Mouse (Mus musculus) forebrain, embryonic 10.5 days (tissue): ENCODE data around the gene Rcc1. TPM values are rescaled to one million over a fixed set of nuclear protein-coding genes. Genes with fewer than 3 reads are reported as not detected.

ENCODE experiments used
- DNase-seq: peaks from one replicate; pipeline ENCODE4 v3.0.0-alpha.2; 2017; ENCODE audit warnings: low spot score; ENCODE audit errors: extremely low spot score
- H3K27ac ChIP-seq: fragments of 300-500 bp; sonication (generic); 2 replicates; pipeline ENCODE4 v1.5.1; 2016; ENCODE audit warnings: mild to moderate bottlenecking
- H3K27me3 ChIP-seq: fragments of 300-500 bp; sonication (generic); 2 replicates; pipeline ENCODE4 v1.6.1; 2016; ENCODE audit warnings: mild to moderate bottlenecking; ENCODE audit not compliant: poor library complexity, severe bottlenecking
- H3K36me3 ChIP-seq: fragments of 300-500 bp; sonication (generic); replicated peaks from 2 replicates; pipeline ENCODE4 v1.6.1; 2016; ENCODE audit warnings: mild to moderate bottlenecking, moderate library complexity
- H3K4me1 ChIP-seq: fragments of 300-500 bp; sonication (generic); 2 replicates; pipeline ENCODE4 v1.6.1; 2016
- H3K4me3 ChIP-seq: fragments of 300-500 bp; sonication (generic); 2 replicates; pipeline ENCODE4 v1.5.1; 2016; ENCODE audit warnings: mild to moderate bottlenecking, moderate library complexity
- H3K9me3 ChIP-seq: fragments of 300-500 bp; sonication (generic); 2 replicates; pipeline ENCODE4 v1.6.1; 2016; ENCODE audit warnings: mild to moderate bottlenecking, moderate library complexity
- WGBS: fragments of 180-500 bp; shearing (Covaris S2); methylation state at CpG from one replicate; pipeline ENCODE4 v1.1.7; 2016; 5-methylcytosine and 5-hydroxymethylcytosine counted together
- polyA plus RNA-seq: library from polyadenylated mRNA; unstranded; fragments of >200 nt; fragmentation: Nextera tagmentation; extraction: Ambion mirVana; gene quantifications from 2 replicates; pipeline ENCODE4 v1.2.1, GENCODE M21; 2016

The Rcc1 gene
- polyA plus RNA-seq, result 193 and 194 TPM in 2 replicates

- 0% methylated on average over 31 of the region's 31 CpGs for WGBS
- DNase-seq, result peak; percentile 91
- Histone ChIP-seq H3K36me3 (peaks cover 57% of the 10 kb centered on the region), H3K27me3 (no peaks in the 10 kb centered on the region), H3K27ac (peak within 1 kb of the TSS; percentile 92), H3K4me3 (peak within 1 kb of the TSS; percentile 78), H3K4me1 (peaks cover 22% of the 10 kb centered on the region), H3K9me3 (no peaks in the 10 kb centered on the region)
Measured at GRCm38 (mm10) chr4:132353481-132353885, at the start of gene Rcc1. Gene Rcc1 (minus strand): TSS chr4:132353605.

DNA sequence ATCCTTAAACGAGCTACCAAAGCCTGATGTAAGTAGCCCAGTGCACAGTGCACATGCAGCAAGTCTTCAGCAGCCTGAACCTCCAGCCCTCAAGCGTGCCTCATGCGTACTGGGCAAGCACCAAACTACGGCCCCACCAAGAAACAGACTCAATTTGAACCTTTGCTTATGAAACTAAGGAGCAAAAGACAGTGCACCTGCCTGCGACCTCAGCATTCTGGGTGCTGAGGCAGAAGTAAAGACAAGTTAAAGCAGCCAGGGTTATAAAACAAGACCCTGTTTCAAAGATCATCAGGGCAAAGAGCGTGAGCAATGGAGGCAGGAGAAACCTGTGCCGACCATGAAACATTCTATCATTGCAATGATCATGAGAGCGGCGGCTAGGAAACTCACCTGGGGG is 47.6 kb upstream of the Rcc1 start:
- Histone ChIP-seq H3K9me3 (no peaks in the 10 kb centered on the region), H3K36me3 (peaks cover 18% of the 10 kb centered on the region), H3K27ac (no peak overlapping the region), H3K4me3 (no peak overlapping the region), H3K27me3 (no peaks in the 10 kb centered on the region), H3K4me1 (peaks cover 16% of the 10 kb centered on the region)
- no peak for DNase-seq
- 93% methylated on average over 9 of the region's 9 CpGs for WGBS

DNA sequence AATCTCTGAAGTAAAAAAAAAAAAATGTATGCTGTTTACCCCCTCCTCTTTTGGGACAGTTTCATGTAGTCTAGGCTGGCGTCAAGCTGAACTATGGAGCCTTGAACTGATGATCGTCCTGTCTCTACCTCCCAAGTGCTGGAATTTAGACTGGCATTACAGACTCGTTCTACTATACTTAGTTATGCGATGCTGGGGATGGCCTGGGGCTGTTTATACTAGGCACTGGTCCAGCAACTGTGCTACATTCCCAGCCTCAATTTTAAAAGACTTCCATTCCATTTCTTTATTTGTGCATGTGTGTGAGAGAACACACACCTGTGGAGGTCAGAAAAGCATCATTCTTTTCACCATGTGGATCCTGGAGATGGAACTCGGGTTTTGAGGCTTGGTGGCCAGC is 45.5 kb upstream of the Rcc1 start:
- H3K36me3 ChIP-seq, result peaks cover 13% of the 10 kb centered on the region
- DNase-seq, result no peak
- H3K27me3 ChIP-seq, result no peaks in the 10 kb centered on the region
- 81% methylated on average over 5 of the region's 5 CpGs for WGBS
- H3K4me1 ChIP-seq, result peaks cover 16% of the 10 kb centered on the region
- H3K9me3 ChIP-seq, result no peaks in the 10 kb centered on the region
- no peak overlapping the region for H3K4me3 ChIP-seq
- H3K27ac ChIP-seq, result no peak overlapping the region

GRCm38 (mm10) chr4:132398045-132398774 is 44.8 kb upstream of the Rcc1 start:
- WGBS, result 55% methylated on average over 11 of the region's 11 CpGs
- H3K4me3 ChIP-seq, result peak overlapping the region; percentile 12; the same call in 1 of the 2 replicates
- peak; percentile 53 for DNase-seq
- 0 out of 2 replicates have a peak overlapping the region, but pooled peaks have one; percentile 16 for H3K27ac ChIP-seq
- peaks cover 13% of the 10 kb centered on the region for H3K36me3 ChIP-seq
- no peaks in the 10 kb centered on the region for H3K9me3 ChIP-seq
- peaks cover 16% of the 10 kb centered on the region for H3K4me1 ChIP-seq
- H3K27me3 ChIP-seq, result no peaks in the 10 kb centered on the region

GRCm38 (mm10) chr4:132397120-132397519 is 43.7 kb upstream of the Rcc1 start:
- H3K36me3 ChIP-seq, result peaks cover 13% of the 10 kb centered on the region
- no peak for DNase-seq
- H3K27ac ChIP-seq, result no peak overlapping the region
- H3K4me3 ChIP-seq, result no peak overlapping the region
- no peaks in the 10 kb centered on the region for H3K27me3 ChIP-seq
- 92% methylated on average over 3 of the region's 3 CpGs for WGBS
- peaks cover 16% of the 10 kb centered on the region for H3K4me1 ChIP-seq
- no peaks in the 10 kb centered on the region for H3K9me3 ChIP-seq

DNA sequence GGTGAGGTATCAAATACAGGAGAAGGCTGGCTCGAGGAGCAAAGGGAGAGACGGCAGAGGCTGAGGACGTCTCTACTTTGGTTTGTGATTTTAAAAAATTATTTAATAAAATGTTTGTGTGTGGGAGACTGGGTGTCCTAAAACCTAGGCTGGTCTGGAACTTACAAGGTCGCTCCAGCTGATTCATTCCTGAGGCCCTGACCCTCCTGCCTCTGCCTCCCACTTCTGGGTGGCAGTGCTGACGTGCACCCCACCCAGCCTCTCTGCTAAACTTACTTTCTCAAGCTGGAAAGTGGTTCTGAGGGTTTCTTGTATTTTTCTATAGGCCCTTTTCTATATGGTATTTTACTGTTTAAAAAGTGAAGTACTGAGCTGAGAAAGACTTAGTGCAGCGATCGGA is 42.8 kb upstream of the Rcc1 start:
- DNase-seq, result no peak
- no peaks in the 10 kb centered on the region for H3K27me3 ChIP-seq

GRCm38 (mm10) chr4:132391063-132391740 is 37.8 kb upstream of the Rcc1 start:
- 0 out of 2 replicates have a peak, but pooled peaks cover 3% of the 10 kb centered on the region for H3K4me1 ChIP-seq
- no peak overlapping the region for H3K4me3 ChIP-seq
- H3K27me3 ChIP-seq, result no peaks in the 10 kb centered on the region
- H3K36me3 ChIP-seq, result peaks cover 9% of the 10 kb centered on the region
- no peak overlapping the region for H3K27ac ChIP-seq
- 93% methylated on average over 8 of the region's 8 CpGs for WGBS
- no peak for DNase-seq
- no peaks in the 10 kb centered on the region for H3K9me3 ChIP-seq

More for the DNA sequence above, 42.8 kb upstream of the Rcc1 start:
- WGBS, result 95% methylated on average over 7 of the region's 7 CpGs
- Histone ChIP-seq H3K4me1 (peaks cover 16% of the 10 kb centered on the region), H3K9me3 (no peaks in the 10 kb centered on the region), H3K4me3 (no peak overlapping the region), H3K36me3 (peaks cover 13% of the 10 kb centered on the region), H3K27ac (no peak overlapping the region)

GRCm38 (mm10) chr4:132389302-132389701 is 35.9 kb upstream of the Rcc1 start:
- Histone ChIP-seq H3K9me3 (no peaks in the 10 kb centered on the region), H3K27ac (no peak overlapping the region), H3K36me3 (peaks cover 24% of the 10 kb centered on the region), H3K27me3 (no peaks in the 10 kb centered on the region), H3K4me1 (0 out of 2 replicates have a peak, but pooled peaks cover 3% of the 10 kb centered on the region), H3K4me3 (no peak overlapping the region)
- WGBS, result 92% methylated on average over 4 of the region's 4 CpGs
- DNase-seq, result no peak

GRCm38 (mm10) chr4:132387617-132388016 is 34.2 kb upstream of the Rcc1 start:
- DNase-seq, result no peak
- Histone ChIP-seq H3K9me3 (no peaks in the 10 kb centered on the region), H3K27ac (no peak overlapping the region), H3K36me3 (peaks cover 35% of the 10 kb centered on the region), H3K27me3 (no peaks in the 10 kb centered on the region), H3K4me1 (0 out of 2 replicates have a peak, but pooled peaks cover 3% of the 10 kb centered on the region), H3K4me3 (no peak overlapping the region)
- WGBS, result 87% methylated on average over 5 of the region's 5 CpGs

- Histone ChIP-seq H3K27me3 (no peaks in the 10 kb centered on the region), H3K4me3 (no peak overlapping the region), H3K9me3 (no peaks in the 10 kb centered on the region), H3K4me1 (0 out of 2 replicates have a peak, but pooled peaks cover 3% of the 10 kb centered on the region), H3K36me3 (peaks cover 42% of the 10 kb centered on the region), H3K27ac (no peak overlapping the region)
- WGBS, result 93% methylated on average over 7 of the region's 7 CpGs
- no peak for DNase-seq
Measured at GRCm38 (mm10) chr4:132386846-132387245, 33.4 kb upstream of the Rcc1 start.

GRCm38 (mm10) chr4:132385771-132386410 is 32.5 kb upstream of the Rcc1 start:
- no peak overlapping the region for H3K4me3 ChIP-seq
- H3K4me1 ChIP-seq, result 0 out of 2 replicates have a peak, but pooled peaks cover 3% of the 10 kb centered on the region
- H3K9me3 ChIP-seq, result no peaks in the 10 kb centered on the region
- no peak for DNase-seq
- peaks cover 51% of the 10 kb centered on the region for H3K36me3 ChIP-seq
- 92% methylated on average over 8 of the region's 8 CpGs for WGBS
- H3K27me3 ChIP-seq, result no peaks in the 10 kb centered on the region
- no peak overlapping the region for H3K27ac ChIP-seq

DNA sequence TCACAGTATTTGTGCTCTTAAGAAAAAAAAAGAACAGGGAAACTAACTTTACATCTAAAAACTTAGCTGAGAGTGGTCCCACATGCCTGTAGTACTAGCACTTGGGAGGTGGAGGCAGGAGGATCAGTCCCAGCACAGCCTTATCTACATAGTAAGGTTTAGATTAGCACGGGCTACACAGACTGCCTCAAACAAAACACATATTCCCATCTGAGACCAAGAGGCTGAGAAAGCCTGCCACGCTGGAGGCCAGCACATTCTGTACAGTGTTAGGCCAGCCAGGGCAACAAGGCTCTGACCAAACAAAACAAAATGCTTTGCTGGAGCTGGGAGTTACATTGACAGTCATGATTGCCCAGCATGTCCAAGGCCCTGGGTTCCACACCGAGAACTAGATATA is 30.1 kb upstream of the Rcc1 start:
- H3K36me3 ChIP-seq, result peaks cover 68% of the 10 kb centered on the region
- WGBS, result 92% methylated on average over 3 of the region's 3 CpGs
- no peak overlapping the region for H3K27ac ChIP-seq
- DNase-seq, result no peak
- H3K4me3 ChIP-seq, result no peak overlapping the region
- no peaks in the 10 kb centered on the region for H3K9me3 ChIP-seq
- 0 out of 2 replicates have a peak, but pooled peaks cover 3% of the 10 kb centered on the region for H3K4me1 ChIP-seq
- H3K27me3 ChIP-seq, result no peaks in the 10 kb centered on the region
